Mouse (Mus musculus) megakaryocyte, embryonic 14.5 days (primary cell): Measurements from ENCODE around the gene Cemip.

Source experiments
- FLI1 ChIP-seq: IDR thresholded peaks from 2 replicates; pipeline ENCODE4 v1.6.1; 2012; ENCODE audit warnings: low read length, inconsistent platforms, mixed read lengths
- GATA1 ChIP-seq: IDR thresholded peaks from 3 replicates; pipeline ENCODE4 v1.6.1; 2012; ENCODE audit warnings: mixed read lengths, low read length, inconsistent platforms, borderline replicate concordance

- TF ChIP-seq GATA1 (no peak), FLI1 (no peak)
Measured at GRCm38 (mm10) chr7:83989294-83989693, 97.0 kb downstream of the Cemip start.
